Mouse (Mus musculus) lung, postnatal 0 days (tissue): ENCODE data around the gene Ager.

ENCODE experiments used
- CTCF ChIP-seq: IDR thresholded peaks from 2 replicates; pipeline ENCODE4 v1.5.1; 2016; ENCODE audit warnings: antibody characterized with exemption, mild to moderate bottlenecking
- EP300 ChIP-seq: IDR thresholded peaks from 2 replicates; pipeline ENCODE4 v1.6.1; 2016; ENCODE audit warnings: antibody characterized with exemption, mild to moderate bottlenecking, control low read depth

GRCm38 (mm10) chr17:34589681-34590101, 8.0 kb upstream of the Ager start, which contains the start of gene Gpsm3:
- TF ChIP-seq CTCF (no peak), EP300 (peak; percentile 48; the same call in 1 of the 2 replicates)
